ENCODE assay signal across 19 mouse cellular contexts in genomic region chr14:61394745-61395144, GRCm38 (mm10).
"Had no signal": no experiment of that assay in that cellular context is flagged by ENCODE, and none has a peak within 500 bp of the region (broad histone marks: within the 10 kb centered on the region; RNA-seq: fewer than 3 reads in every experiment).

No protein-coding gene starts in this region.

- DNase-seq: kidney, adult 11 months; kidney, adult 8-10 months; kidney, postnatal 10 days; kidney, postnatal 36 days; layer of hippocampus, postnatal 36 days; left cerebral cortex, postnatal 4 days; liver, postnatal 0 days; lung, embryonic 14.5 days; thymus, postnatal 25 days had no signal

- H3K4me3 ChIP-seq: kidney, embryonic 15.5 days; limb, embryonic 12.5 days; limb, embryonic 15.5 days; midbrain, embryonic 12.5 days; midbrain, embryonic 15.5 days; neural tube, embryonic 12.5 days; neural tube, embryonic 15.5 days; stomach, embryonic 15.5 days had no signal

- H3K4me1 ChIP-seq: kidney, embryonic 15.5 days; limb, embryonic 12.5 days; limb, embryonic 15.5 days; midbrain, embryonic 12.5 days; midbrain, embryonic 15.5 days; neural tube, embryonic 12.5 days; neural tube, embryonic 15.5 days; stomach, embryonic 15.5 days had no signal

- H3K27ac ChIP-seq: kidney, embryonic 15.5 days; limb, embryonic 12.5 days; limb, embryonic 15.5 days; liver, embryonic 14.5 days; macrophage; midbrain, embryonic 12.5 days; midbrain, embryonic 15.5 days; neural tube, embryonic 12.5 days; neural tube, embryonic 15.5 days; stomach, embryonic 15.5 days had no signal
